16 mouse cellular contexts compared by ENCODE assay signal in genomic region chr16:33343601-33344000, GRCm38 (mm10). TPM values are rescaled to one million over a fixed set of nuclear protein-coding genes. Genes with fewer than 3 reads are reported as not detected.
DNase-seq lines count a peak whose midpoint lies in the region; ATAC-seq and TF ChIP-seq lines count a peak whose summit lies in the region.
"Had no signal": no experiment of that assay in that cellular context is flagged by ENCODE, and none has a peak within 500 bp of the region (broad histone marks: within the 10 kb centered on the region; RNA-seq: fewer than 3 reads in every experiment).

No protein-coding gene starts in this region.

- peaks cover 2% of the 10 kb centered on the region; the same call in 1 of the 2 replicates for H3K4me1 ChIP-seq in spleen, adult 2 months (ENCODE audit: control insufficient read depth, insufficient read depth, insufficient read length)
- H3K4me1 ChIP-seq: neural tube, embryonic 12.5 days had no signal

- TF ChIP-seq CTCF in spleen, adult 2 months (IDR thresholded peaks at IDR 0.05; ENCODE audit: extremely low read depth, insufficient read depth, insufficient read length, insufficient replicate concordance): no peak

- peak; percentile 86 for ATAC-seq in activated CD4-positive, CD25-positive, alpha-beta regulatory T cell, adult 4 months

- no peaks in the 10 kb centered on the region for H3K27me3 ChIP-seq in spleen, adult 2 months (ENCODE audit: control insufficient read depth, insufficient read depth, low read length)
- H3K27me3 ChIP-seq: heart, embryonic 13.5 days; hindbrain, embryonic 15.5 days; liver, embryonic 13.5 days; midbrain, embryonic 13.5 days; neural tube, embryonic 12.5 days had no signal

- no peak overlapping the region for H3K27ac ChIP-seq in spleen, adult 2 months (ENCODE audit: insufficient read depth, low read length)
- H3K27ac ChIP-seq: heart, embryonic 13.5 days; liver, embryonic 13.5 days; neural tube, embryonic 12.5 days had no signal

- H3K36me3 ChIP-seq in spleen, adult 2 months (ENCODE audit: control insufficient read depth, insufficient read depth, low read length): no peaks in the 10 kb centered on the region
- H3K36me3 ChIP-seq: heart, embryonic 13.5 days; hindbrain, embryonic 15.5 days; liver, embryonic 13.5 days; midbrain, embryonic 13.5 days; neural tube, embryonic 12.5 days had no signal

- peak; percentile 7 to 42 for DNase-seq in spleen, adult 2 months (ENCODE audit: low read depth in 1 of 2, low spot score in 2 of 2)
- DNase-seq in spleen, postnatal 4 days (ENCODE audit: low spot score in 2 of 2): no peak
- peak; percentile 52 to 58 for DNase-seq in natural killer cell, adult 2 months (ENCODE audit: low spot score in 2 of 2)
- peak; percentile 47 for DNase-seq in thymus, postnatal 4 days
- no peak for DNase-seq in gastrocnemius, postnatal 36 days
- DNase-seq in layer of hippocampus, postnatal 36 days: no peak
- no peak for DNase-seq in embryo, embryonic 9.5 days (ENCODE audit: extremely low spot score)
- DNase-seq: adrenal gland, postnatal 36 days; cerebellum, adult 11 months; liver, embryonic 13.5 days; lung, postnatal 10 days had no signal

- 14% methylated on average over 7 of the region's 7 CpGs for WGBS in spleen, adult 2 months

- no peak overlapping the region for H3K4me3 ChIP-seq in spleen, adult 2 months (ENCODE audit: extremely low read depth, insufficient read depth, insufficient read length)
- H3K4me3 ChIP-seq: heart, embryonic 13.5 days; hindbrain, embryonic 15.5 days; liver, embryonic 13.5 days; midbrain, embryonic 13.5 days; neural tube, embryonic 12.5 days had no signal

- intact Hi-C loops in gastrocnemius, postnatal 36 days (cut with DNase I): no loop called here

- TF ChIP-seq POLR2A in spleen, adult 2 months (IDR thresholded peaks at IDR 0.05; ENCODE audit: low read depth, low read length): no peak

RNA-seq across cellular contexts. Expression of gene Zfp148, which starts 37.0 kb away (rescaled TPM):
- polyA plus RNA-seq in spleen, adult 2 months (2012; rRNA removed): 5.0 and 5.7 TPM in 2 replicates
- polyA plus RNA-seq in activated CD4-positive, CD25-positive, alpha-beta regulatory T cell, adult 4 months (2017; shearing (Covaris generic)): 10 to 100 TPM; 45.4 to 46.4 TPM
- 10 to 100 TPM; 18.5 to 21.8 TPM for total RNA-seq in gastrocnemius, postnatal 36 days (2021)
- 100 to 1,000 TPM; 159 to 164 TPM for total RNA-seq in layer of hippocampus, postnatal 36 days (2021)

Comparison
In these comparisons a context has a peak if more than half of its experiments do, and no peak if none do; other contexts are left out.
1. DNase-seq: peak in spleen, adult 2 months (2 of 2), natural killer cell, adult 2 months (2 of 2) and thymus, postnatal 4 days (single experiment); none in spleen, postnatal 4 days (0 of 2), gastrocnemius, postnatal 36 days (0 of 2), layer of hippocampus, postnatal 36 days (0 of 2) and embryo, embryonic 9.5 days (single experiment).
2. RNA of gene Zfp148, which starts 37.0 kb away (total RNA-seq): 159 to 164 TPM in layer of hippocampus, postnatal 36 days; 18.5 to 21.8 TPM in gastrocnemius, postnatal 36 days; every median in the first group is over 4 times any median in the second.